Mouse (Mus musculus): Measurements from ENCODE around the gene Suz12. TPM values are rescaled to one million over a fixed set of nuclear protein-coding genes. Genes with fewer than 3 reads are reported as not detected.
"Not testable (repeated sequence)": the region's sequence is repeated elsewhere in the genome, so short reads cannot be mapped to it uniquely, and the experiment has no call there.

Suz12 gene
- total RNA-seq, 4 experiments from 2014 or later, result 34.4 to 48.9 (median 44.7) TPM

DNA sequence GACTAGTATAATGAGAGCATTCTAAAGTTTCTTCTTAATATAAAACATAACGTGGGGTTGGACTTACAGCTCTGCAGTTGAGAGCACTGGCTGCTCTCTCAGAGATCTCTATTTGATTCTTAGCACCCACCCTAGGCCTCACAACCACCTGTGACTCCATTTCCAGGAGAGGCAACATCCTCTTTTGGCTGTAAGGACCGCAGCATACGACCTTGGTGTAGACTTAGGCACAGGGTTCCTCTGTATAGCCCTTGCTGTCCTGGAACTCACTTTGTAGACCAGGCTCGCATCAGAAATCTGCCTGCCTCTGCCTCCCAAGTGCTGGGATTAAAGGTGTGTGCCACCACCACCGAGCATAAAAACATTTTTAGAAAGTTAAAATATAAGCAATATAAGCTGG is 1.3 kb upstream of the Suz12 start:
- DNase-seq (ENCODE audit: low spot score in 2 of 2), result no peak

- no peak for DNase-seq (ENCODE audit: low spot score in 2 of 2)
These were observed 793 bp upstream of the Suz12 start for GRCm38 (mm10) chr11:79992035-79992591.

DNA sequence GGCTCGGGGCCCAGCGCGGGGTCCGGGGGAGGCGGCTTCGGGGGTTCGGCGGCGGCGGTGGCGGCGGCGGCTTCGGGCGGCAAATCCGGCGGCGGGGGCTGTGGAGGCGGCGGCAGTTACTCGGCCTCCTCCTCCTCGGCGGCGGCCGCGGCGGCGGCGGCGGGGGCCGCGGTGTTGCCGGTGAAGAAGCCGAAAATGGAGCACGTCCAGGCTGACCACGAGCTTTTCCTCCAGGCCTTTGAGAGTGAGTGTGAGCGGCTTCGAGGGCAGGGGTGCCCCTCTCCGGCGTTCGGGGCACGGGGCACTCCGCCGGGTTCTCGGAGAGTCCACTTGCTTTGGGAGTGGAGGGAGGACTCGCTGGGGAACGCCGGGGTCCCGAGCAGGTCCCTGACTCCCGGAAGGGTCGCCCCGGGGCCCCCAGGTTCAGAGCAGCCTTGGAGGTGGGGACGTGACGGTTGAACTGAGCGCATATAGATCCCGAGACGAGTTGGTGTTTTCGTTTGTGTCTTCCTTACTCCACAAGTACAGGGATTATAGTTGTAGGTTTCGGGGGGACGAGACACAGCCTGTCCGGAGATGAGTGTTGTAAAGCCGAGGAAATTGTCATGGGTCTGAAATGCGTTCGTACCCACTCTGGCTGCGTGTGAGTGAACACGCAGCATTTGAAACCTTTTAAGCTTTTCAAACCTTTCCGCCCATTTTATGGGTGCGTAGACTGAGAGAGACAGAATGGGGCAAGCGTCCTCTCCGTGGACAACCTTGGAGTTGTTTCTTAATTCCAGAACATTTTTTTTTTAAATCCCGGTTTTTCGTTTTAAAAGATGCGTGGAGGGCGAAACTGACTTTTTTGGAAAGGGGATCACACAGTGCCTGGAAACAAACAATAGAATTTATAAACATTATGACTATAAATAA is 707 bp downstream of the Suz12 start:
- no peak for DNase-seq (ENCODE audit: low spot score in 2 of 2)

DNA sequence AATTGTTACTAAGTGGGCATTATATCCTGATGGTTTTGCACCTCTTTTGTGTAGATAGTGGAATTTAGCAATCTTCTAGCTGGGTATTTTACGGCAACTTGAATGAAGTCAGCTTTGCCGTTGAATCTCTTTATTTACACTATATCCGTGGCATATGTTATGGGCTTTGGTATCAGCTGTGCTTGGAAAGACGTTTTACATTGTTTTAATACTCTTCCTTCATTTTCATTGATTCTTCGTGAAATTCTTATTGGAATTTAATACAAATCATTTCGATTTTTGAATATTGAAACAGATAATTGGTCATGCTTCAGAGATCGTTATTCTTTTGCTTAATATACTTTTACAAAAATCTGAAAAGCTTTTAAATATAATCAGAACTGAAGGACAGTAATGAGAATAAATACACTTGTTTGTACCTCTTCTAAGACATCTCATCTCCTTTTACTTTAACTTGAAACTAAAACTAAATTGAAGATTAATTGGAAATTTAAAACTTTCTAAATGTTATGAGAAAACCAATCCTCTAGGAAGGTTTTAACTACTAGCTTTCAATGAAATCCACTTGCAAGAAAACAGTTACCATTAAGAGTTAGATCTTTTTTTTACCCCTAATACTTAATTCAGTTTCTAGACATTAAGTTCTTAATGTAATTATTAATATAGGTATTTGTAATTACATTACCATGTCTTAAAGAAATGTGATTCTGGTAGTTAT is 1.5 kb downstream of the Suz12 start:
- no peak for DNase-seq (ENCODE audit: low spot score in 2 of 2)

DNA sequence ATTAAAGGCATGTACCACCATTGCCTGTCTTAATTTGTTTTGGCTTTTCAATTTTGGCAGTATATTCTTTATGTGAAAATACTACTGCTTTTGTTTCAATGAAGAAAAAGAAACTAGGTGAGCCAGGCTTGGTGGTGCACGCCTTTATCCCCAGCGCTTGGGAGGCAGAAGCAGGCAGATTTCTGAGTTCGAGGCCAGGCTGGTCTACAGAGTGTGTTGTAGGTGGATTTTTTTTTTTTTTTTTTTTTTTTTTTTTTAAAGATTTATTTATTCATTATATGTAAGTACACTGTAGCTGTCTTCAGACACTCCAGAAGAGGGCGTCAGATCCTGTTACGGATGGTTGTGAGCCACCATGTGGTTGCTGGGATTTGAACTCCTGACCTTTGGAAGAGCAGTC is 23.6 kb downstream of the Suz12 start:
- DNase-seq (ENCODE audit: low spot score in 2 of 2), result not testable (repeated sequence)

GRCm38 (mm10) chr11:80019792-80020191 is 26.9 kb downstream of the Suz12 start:
- no peak for DNase-seq (ENCODE audit: low spot score in 2 of 2)

GRCm38 (mm10) chr11:80021306-80021705 is 28.4 kb downstream of the Suz12 start:
- DNase-seq (ENCODE audit: low spot score in 2 of 2), result no peak

DNA sequence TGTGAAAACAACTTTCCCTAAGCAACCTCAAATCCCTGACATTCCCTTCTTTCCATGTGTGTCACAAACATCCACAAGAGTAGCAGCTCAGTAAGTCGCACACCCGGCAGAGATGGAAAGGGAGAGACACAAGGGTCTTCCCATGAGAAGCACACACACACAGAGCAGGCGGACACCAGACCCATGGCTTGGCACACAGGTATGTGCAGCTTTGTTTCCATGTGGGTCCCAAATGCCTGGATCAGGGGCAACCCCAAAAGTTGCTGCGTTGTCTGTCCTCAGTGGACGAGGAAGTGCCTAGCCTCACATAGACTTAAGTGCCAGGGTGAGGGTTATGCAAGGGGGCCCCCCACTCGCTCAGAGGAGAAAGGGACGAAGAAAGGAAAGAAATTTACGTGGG is 44.6 kb downstream of the Suz12 start:
- DNase-seq (ENCODE audit: low spot score in 2 of 2), result no peak

DNA sequence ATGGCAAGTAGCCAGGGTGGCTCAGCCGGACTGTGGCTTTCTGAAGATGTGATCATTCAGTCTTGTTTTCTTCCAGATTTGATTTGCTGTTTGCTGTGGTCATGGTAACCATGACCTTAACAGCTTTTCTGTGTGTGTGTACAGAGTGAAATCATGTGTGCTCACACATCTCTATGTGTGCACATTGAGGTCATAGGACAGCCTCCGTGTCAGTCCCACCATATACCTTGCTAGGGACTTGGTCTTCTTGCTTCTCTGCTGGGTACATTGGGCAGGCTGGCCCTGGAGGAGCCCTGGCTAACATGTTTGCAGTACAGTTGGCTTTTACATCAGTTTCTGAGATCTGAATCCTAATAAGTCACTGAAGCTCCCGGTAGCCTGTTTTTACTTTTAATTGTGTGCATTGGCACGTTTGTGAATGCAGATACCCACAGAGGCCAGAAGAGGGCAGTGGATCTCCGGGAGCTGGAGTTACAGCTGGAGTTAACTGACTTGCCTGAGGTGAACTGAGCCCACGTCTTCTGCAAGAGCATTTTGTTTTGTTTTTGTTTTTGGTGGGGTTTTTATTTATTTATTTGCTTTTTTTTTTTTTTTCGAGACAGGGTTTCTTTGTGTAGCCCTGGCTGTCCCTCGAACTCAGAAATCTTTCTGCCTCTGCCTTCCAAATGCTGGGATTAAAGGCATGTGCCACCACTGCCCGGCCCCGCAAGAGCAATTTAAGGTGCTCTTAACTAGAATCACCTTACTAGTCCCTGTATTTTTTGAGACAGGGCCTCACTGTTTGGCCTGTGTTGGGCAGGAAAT is 49.9 kb downstream of the Suz12 start:
- DNase-seq (ENCODE audit: low spot score in 2 of 2), result no peak

DNA sequence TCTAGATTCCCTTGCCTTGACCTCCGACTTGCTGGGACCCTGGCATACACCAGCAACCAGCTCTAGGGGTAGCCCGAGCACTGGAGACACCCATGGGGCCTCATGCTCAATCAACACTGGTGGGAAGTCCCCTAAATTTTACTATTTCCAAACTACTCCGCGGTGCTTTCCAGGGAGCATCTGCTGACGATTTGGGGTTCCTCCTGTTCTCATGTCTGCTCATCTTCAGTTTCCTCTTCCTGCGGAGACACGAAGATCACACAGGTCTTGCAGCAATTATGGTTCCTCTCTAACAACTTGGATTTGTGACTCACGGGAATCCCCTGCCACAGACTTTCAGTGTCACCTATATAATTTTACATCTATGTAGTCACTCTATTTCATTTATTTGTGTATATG is 50.5 kb downstream of the Suz12 start:
- no peak for DNase-seq (ENCODE audit: low spot score in 2 of 2)

DNA sequence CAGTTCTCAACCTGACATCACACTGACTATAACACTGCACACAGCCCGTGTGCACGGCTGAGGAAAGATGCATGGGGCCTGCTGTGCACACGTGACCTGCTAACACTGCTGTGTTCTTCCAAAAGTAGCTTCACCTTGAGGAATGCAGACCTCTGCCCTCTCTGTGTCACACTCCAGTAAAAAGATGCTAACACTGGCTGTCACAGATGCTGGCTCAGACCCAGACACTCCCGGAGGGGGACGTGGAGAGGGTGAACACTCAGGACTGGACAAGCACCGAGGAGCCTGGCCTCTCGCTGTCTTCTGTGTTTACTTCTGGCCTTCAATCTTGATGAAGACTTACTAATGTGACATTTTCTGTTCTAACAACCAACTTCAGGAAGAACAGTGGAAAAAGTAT is 54.0 kb downstream of the Suz12 start:
- DNase-seq (ENCODE audit: low spot score in 2 of 2), result no peak

DNA sequence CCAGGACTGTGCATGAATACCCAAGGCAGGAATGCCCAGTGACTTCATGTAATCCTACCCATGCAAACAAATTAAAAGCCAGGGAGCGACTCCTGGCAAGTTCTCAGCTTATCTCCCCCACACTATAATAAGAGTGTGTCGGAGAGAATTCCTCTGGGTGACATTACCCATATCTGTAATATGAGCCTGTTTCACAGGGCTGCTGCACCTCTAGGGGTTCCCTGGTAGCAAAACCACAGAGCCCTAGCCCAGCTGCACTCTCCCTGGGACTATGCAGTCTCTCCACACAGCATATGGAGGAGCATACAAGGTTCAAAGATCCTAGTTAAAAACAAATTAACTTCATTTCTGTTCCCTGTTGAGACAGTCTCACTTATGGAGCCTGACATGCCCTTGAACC is 57.2 kb downstream of the Suz12 start:
- DNase-seq (ENCODE audit: low spot score in 2 of 2), result no peak

- DNase-seq (ENCODE audit: low spot score in 2 of 2), result no peak
These were observed 59.5 kb downstream of the Suz12 start for GRCm38 (mm10) chr11:80052456-80052855.

- no peak for DNase-seq (ENCODE audit: low spot score in 2 of 2)
These were observed 60.3 kb downstream of the Suz12 start for GRCm38 (mm10) chr11:80053171-80053570.

DNA sequence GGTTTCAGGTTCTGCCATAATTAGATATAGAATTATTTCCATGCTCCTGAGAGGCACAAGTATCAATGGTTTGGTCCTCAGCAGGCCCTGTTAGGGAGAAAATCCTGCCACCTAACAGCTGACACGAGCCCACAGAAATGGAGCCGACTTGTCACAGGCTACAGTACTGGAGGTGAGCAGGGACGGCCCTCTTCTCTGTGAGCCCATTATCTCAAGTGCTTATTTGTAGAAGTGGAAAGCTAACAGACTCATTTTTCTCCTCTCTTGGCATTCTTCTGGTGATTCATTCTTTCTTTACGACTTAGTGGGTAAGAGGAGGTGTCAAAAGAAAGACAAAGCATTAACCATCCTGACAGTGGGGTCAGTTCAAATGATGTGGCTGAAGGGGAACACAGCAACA is 61.8 kb downstream of the Suz12 start:
- DNase-seq (ENCODE audit: low spot score in 2 of 2), result no peak

GRCm38 (mm10) chr11:80056141-80056540 is 63.2 kb downstream of the Suz12 start:
- no peak for DNase-seq (ENCODE audit: low spot score in 2 of 2)

- DNase-seq (ENCODE audit: low spot score in 2 of 2), result peak in 1 of 2 experiments; percentile 56
These were observed 69.3 kb downstream of the Suz12 start for GRCm38 (mm10) chr11:80062159-80062558.

- DNase-seq (ENCODE audit: low spot score in 2 of 2), result not testable (repeated sequence)
These were observed 73.5 kb downstream of the Suz12 start for GRCm38 (mm10) chr11:80066373-80066772.

- no peak for DNase-seq (ENCODE audit: low spot score in 2 of 2)
These were observed 74.7 kb downstream of the Suz12 start for GRCm38 (mm10) chr11:80067558-80067957.

DNA sequence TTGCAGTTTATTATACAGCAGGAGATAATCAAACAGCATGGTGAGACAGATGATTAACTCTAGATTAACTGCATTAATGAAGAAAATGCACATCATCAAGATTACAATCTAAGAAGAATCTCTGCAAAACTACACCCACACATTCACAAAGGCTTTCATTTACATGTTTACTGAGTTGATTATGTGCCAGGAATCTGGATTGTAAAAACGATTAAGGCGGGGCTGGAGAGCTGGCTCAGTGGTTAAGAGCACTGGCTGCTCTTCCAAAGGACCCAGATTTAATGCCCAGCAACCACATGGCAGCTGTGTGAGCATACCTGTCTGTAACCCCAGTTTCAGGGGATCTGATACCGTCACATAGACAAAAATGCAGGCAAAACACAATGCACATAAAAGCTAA is 76.9 kb downstream of the Suz12 start:
- no peak for DNase-seq (ENCODE audit: low spot score in 2 of 2)

GRCm38 (mm10) chr11:80071039-80071438 is 78.1 kb downstream of the Suz12 start:
- no peak for DNase-seq (ENCODE audit: low spot score in 2 of 2)
